Mouse (Mus musculus): ENCODE measurements around the gene Olfr1258.

DNA sequence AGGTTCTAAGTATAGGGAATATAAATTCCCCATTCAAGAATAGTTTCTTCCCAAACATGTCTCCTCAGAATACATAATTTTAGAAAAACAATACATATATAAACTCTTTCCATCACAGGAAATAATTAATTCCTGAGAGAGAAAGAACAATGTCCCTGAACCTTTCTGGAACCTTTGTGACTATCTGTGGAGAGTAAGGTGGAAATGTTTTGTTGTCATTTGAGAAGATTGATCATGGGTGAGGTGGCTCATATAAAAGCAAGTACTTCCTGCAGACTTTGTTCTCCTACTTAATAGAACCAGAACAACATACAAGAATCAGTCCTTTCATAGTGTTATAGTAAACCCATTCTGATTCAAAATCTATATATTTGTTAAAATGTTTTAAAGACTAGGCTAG, at the start of gene Olfr1258:
- TF ChIP-seq GATA1 (IDR thresholded peaks at IDR 0.05; ENCODE audit: low read length) (no peak), TAL1 (IDR thresholded peaks at IDR 0.05; ENCODE audit: low read length) (no peak)
